Mouse (Mus musculus) lung, embryonic 15.5 days (tissue): ENCODE measurements around the gene Lrrc51. TPM values are rescaled to one million over a fixed set of nuclear protein-coding genes. Genes with fewer than 3 reads are reported as not detected.

Source experiments
- ATAC-seq: fragments of 200-750 bp; cut with Nextera tagmentation; 2 replicates; pipeline ENCODE4 v1.8.0; 2017; ENCODE audit warnings: moderate number of reproducible peaks, borderline replicate concordance; ENCODE audit not compliant: low FRiP score, low TSS enrichment; ENCODE audit errors: extremely low read depth
- H3K27ac ChIP-seq: fragments of 300-500 bp; sonication (generic); 2 replicates; pipeline ENCODE4 v1.5.1; 2015; ENCODE audit warnings: moderate library complexity, mild to moderate bottlenecking, inconsistent platforms
- H3K27me3 ChIP-seq: fragments of 300-500 bp; sonication (generic); 2 replicates; pipeline ENCODE4 v1.6.1; 2015; ENCODE audit warnings: inconsistent platforms
- H3K36me3 ChIP-seq: fragments of 300-500 bp; sonication (generic); 2 replicates; pipeline ENCODE4 v1.6.1; 2015; ENCODE audit warnings: inconsistent platforms
- H3K4me1 ChIP-seq: fragments of 300-500 bp; sonication (generic); 2 replicates; pipeline ENCODE4 v1.6.1; 2015; ENCODE audit warnings: inconsistent platforms
- H3K4me2 ChIP-seq: fragments of 300-500 bp; sonication (generic); 2 replicates; pipeline ENCODE4 v1.6.1; 2015; ENCODE audit warnings: inconsistent platforms, mild to moderate bottlenecking, moderate library complexity
- H3K4me3 ChIP-seq: fragments of 300-500 bp; sonication (generic); 2 replicates; pipeline ENCODE4 v1.5.1; 2015; ENCODE audit warnings: mild to moderate bottlenecking, inconsistent platforms
- H3K9ac ChIP-seq: fragments of 300-500 bp; sonication (generic); 2 replicates; pipeline ENCODE4 v1.6.1; 2015; ENCODE audit warnings: inconsistent platforms
- H3K9me3 ChIP-seq: fragments of 300-500 bp; sonication (generic); 2 replicates; pipeline ENCODE4 v1.6.1; 2016; ENCODE audit warnings: inconsistent platforms
- WGBS: fragments of 180-500 bp; shearing (Covaris S2); methylation state at CpG from one replicate; pipeline ENCODE4 v1.1.7; 2015; 5-methylcytosine and 5-hydroxymethylcytosine counted together
- polyA plus RNA-seq: library from polyadenylated mRNA; unstranded; fragments of >200 nt; fragmentation: Nextera tagmentation; extraction: Ambion mirVana; gene quantifications from 2 replicates; pipeline ENCODE4 v1.2.1, GENCODE M21; 2015

Lrrc51 gene
- 11.8 and 13.5 TPM in 2 replicates for polyA plus RNA-seq

- 0% methylated on average over 40 of the region's 40 CpGs for WGBS
- Histone ChIP-seq H3K4me2 (peak within 1 kb of the TSS; percentile 72), H3K9ac (peak within 1 kb of the TSS; percentile 67), H3K4me1 (peaks cover 18% of the 10 kb centered on the region), H3K27ac (peak within 1 kb of the TSS; percentile 79), H3K36me3 (no peaks in the 10 kb centered on the region), H3K27me3 (no peaks in the 10 kb centered on the region), H3K9me3 (no peaks in the 10 kb centered on the region), H3K4me3 (peak within 1 kb of the TSS; percentile 58)
- ATAC-seq: peak; percentile 97
These were observed at the start of gene Lrrc51, which contains the start of gene Numa1 for GRCm38 (mm10) chr7:101933751-101934240. Lrrc51 (minus strand) TSS chr7:101933895. Numa1 (plus strand) TSS chr7:101934111.

DNA sequence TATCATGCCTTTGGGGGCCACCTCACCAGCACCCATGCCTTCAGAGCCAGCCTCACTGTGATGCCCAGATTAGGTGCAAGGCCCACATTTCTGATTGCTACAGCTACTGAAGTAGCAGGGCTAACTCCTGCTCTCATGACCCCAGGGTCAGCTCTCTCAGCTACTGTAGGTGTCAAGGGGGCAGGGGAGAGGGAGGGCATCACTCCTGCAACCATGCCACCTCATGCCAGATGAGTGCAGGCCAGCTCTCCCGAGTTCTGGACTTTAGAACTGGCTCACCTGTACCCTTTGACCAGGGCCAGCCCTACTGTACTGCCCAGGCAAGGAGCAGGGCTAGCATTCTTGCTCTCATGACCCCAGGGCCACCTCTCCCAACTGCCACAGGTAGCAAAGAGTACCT is 49.0 kb upstream of the Lrrc51 start:
- ATAC-seq: no peak
- H3K27me3 ChIP-seq: no peaks in the 10 kb centered on the region
- WGBS: 53% methylated on average over 1 of the region's 1 CpGs
- no peak overlapping the region for H3K4me3 ChIP-seq
- H3K9me3 ChIP-seq: no peaks in the 10 kb centered on the region
- no peak overlapping the region for H3K27ac ChIP-seq
- no peak overlapping the region for H3K4me2 ChIP-seq
- H3K4me1 ChIP-seq: no peaks in the 10 kb centered on the region
- no peak overlapping the region for H3K9ac ChIP-seq
- H3K36me3 ChIP-seq: peaks cover 36% of the 10 kb centered on the region

DNA sequence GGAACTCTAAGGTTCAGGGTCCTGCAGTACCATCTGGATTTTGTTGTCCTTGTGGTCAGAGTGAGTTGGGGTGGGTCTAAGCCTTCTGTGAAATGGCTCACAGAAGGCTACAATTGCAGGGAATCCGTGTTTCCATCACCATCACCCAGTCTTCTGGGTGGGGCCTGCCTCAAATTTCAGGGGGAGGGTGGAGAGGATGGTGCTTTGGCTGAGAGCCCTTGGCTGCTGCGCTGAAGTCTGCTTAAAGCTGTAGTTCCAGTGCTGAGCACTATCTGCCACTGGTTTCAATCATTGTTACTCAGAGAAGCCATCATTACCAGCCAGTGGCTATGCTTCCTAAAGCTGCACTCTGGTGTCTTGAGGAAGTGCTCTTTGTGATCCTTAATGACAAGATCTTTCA is 40.8 kb upstream of the Lrrc51 start:
- H3K4me1 ChIP-seq: peaks cover 29% of the 10 kb centered on the region
- ATAC-seq: no peak
- WGBS: 20% methylated on average over 2 of the region's 2 CpGs
- H3K36me3 ChIP-seq: peaks cover 11% of the 10 kb centered on the region
- H3K27ac ChIP-seq: 0 out of 2 replicates have a peak overlapping the region, but pooled peaks have one; percentile 19
- no peaks in the 10 kb centered on the region for H3K27me3 ChIP-seq
- H3K9ac ChIP-seq: no peak overlapping the region
- no peak overlapping the region for H3K4me2 ChIP-seq
- H3K9me3 ChIP-seq: no peaks in the 10 kb centered on the region
- H3K4me3 ChIP-seq: no peak overlapping the region

DNA sequence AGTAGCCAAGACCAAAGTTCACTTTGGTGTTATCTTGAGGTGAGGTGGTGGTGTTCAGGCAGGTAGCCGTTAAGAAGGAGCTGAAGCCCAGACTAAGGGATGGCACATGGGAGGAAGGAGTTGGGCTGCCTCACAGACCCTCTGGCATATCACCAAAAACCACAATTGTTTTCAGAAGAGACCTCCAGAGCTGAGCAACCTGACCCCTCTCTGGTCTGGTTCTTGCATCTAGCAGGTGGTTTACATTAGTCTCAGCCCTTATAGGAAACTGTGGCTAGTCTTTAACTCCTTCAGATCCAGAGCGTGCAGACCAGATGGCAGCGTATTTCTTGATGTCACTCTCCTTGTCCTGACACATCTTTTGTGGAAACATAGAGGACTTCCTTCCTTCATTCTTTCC is 40.0 kb upstream of the Lrrc51 start:
- peaks cover 11% of the 10 kb centered on the region for H3K36me3 ChIP-seq
- 50% methylated on average over 3 of the region's 3 CpGs for WGBS
- ATAC-seq: no peak
- no peak overlapping the region for H3K4me2 ChIP-seq
- no peak overlapping the region for H3K9ac ChIP-seq
- H3K4me3 ChIP-seq: no peak overlapping the region
- H3K27ac ChIP-seq: 0 out of 2 replicates have a peak overlapping the region, but pooled peaks have one; percentile 19
- H3K9me3 ChIP-seq: no peaks in the 10 kb centered on the region
- H3K4me1 ChIP-seq: peaks cover 34% of the 10 kb centered on the region
- no peaks in the 10 kb centered on the region for H3K27me3 ChIP-seq

- H3K36me3 ChIP-seq: peaks cover 5% of the 10 kb centered on the region
- H3K27me3 ChIP-seq: no peaks in the 10 kb centered on the region
- H3K27ac ChIP-seq: peak overlapping the region; percentile 100
- ATAC-seq: no peak
- 17% methylated on average over 2 of the region's 2 CpGs for WGBS
- peak overlapping the region; percentile 82 for H3K4me2 ChIP-seq
- peak overlapping the region; percentile 87 for H3K9ac ChIP-seq
- peaks cover 45% of the 10 kb centered on the region for H3K4me1 ChIP-seq
- H3K4me3 ChIP-seq: peak overlapping the region; percentile 75
- no peaks in the 10 kb centered on the region for H3K9me3 ChIP-seq
These were observed 38.0 kb upstream of the Lrrc51 start for GRCm38 (mm10) chr7:101971721-101972120.

- H3K9me3 ChIP-seq: no peaks in the 10 kb centered on the region
- ATAC-seq: peak; percentile 74
- peak overlapping the region; percentile 75 for H3K4me3 ChIP-seq
- WGBS: 3% methylated on average over 19 of the region's 19 CpGs
- peak overlapping the region; percentile 87 for H3K9ac ChIP-seq
- no peaks in the 10 kb centered on the region; the same call in 1 of the 2 replicates for H3K36me3 ChIP-seq
- H3K4me1 ChIP-seq: peaks cover 51% of the 10 kb centered on the region
- no peaks in the 10 kb centered on the region for H3K27me3 ChIP-seq
- peak overlapping the region; percentile 100 for H3K27ac ChIP-seq
- H3K4me2 ChIP-seq: peak overlapping the region; percentile 82
These were observed 37.2 kb upstream of the Lrrc51 start for GRCm38 (mm10) chr7:101970821-101971461.

- Histone ChIP-seq H3K4me2 (peak overlapping the region; percentile 82), H3K36me3 (no peaks in the 10 kb centered on the region), H3K9ac (peak overlapping the region; percentile 87), H3K9me3 (no peaks in the 10 kb centered on the region), H3K27ac (peak overlapping the region; percentile 100), H3K27me3 (no peaks in the 10 kb centered on the region), H3K4me1 (peaks cover 55% of the 10 kb centered on the region), H3K4me3 (peak overlapping the region; percentile 75)
- ATAC-seq: peak; percentile 68
- WGBS: 0% methylated on average over 12 of the region's 17 CpGs
These were observed 36.7 kb upstream of the Lrrc51 start for GRCm38 (mm10) chr7:101970429-101970775.

GRCm38 (mm10) chr7:101969694-101970428 is 36.2 kb upstream of the Lrrc51 start:
- Histone ChIP-seq H3K27me3 (no peaks in the 10 kb centered on the region), H3K4me3 (peak overlapping the region; percentile 75), H3K27ac (peak overlapping the region; percentile 100), H3K4me1 (peaks cover 58% of the 10 kb centered on the region), H3K9me3 (no peaks in the 10 kb centered on the region), H3K36me3 (no peaks in the 10 kb centered on the region), H3K9ac (peak overlapping the region; percentile 87), H3K4me2 (peak overlapping the region; percentile 82)
- under 1% methylated on average over 49 of the region's 53 CpGs for WGBS
- ATAC-seq: peak; percentile 89

GRCm38 (mm10) chr7:101968751-101969150 is 35.1 kb upstream of the Lrrc51 start:
- Histone ChIP-seq H3K27ac (peak overlapping the region; percentile 100), H3K4me2 (peak overlapping the region; percentile 82), H3K4me1 (peaks cover 47% of the 10 kb centered on the region), H3K4me3 (no peak overlapping the region), H3K36me3 (no peaks in the 10 kb centered on the region), H3K27me3 (no peaks in the 10 kb centered on the region), H3K9ac (peak overlapping the region; percentile 87; the same call in 1 of the 2 replicates), H3K9me3 (no peaks in the 10 kb centered on the region)
- WGBS: 59% methylated on average over 2 of the region's 2 CpGs
- ATAC-seq: no peak

DNA sequence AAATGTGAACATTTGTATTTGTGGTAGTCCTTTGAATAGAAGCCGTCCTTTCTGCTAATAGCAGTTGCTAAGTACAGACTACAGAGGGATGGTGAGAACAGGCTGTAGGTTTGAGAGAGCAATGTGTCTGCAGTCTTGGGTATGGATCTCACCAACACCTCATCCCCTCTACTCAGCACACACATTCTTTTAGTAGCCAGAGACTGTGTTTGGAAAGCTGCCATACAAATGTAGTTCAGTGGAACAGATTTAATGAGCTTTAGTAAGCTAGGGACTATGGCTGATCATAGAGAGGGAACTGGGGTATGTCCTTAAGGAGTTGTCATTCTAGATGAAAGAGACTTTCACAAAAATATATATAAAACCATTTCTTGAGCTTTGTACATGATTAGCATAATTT is 33.6 kb upstream of the Lrrc51 start:
- WGBS: 45% methylated on average over 1 of the region's 1 CpGs
- no peaks in the 10 kb centered on the region for H3K36me3 ChIP-seq
- H3K9ac ChIP-seq: no peak overlapping the region
- 0 out of 2 replicates have a peak overlapping the region, but pooled peaks have one; percentile 45 for H3K27ac ChIP-seq
- no peaks in the 10 kb centered on the region for H3K9me3 ChIP-seq
- peaks cover 39% of the 10 kb centered on the region for H3K4me1 ChIP-seq
- H3K4me2 ChIP-seq: no peak overlapping the region
- H3K4me3 ChIP-seq: no peak overlapping the region
- H3K27me3 ChIP-seq: no peaks in the 10 kb centered on the region
- no peak for ATAC-seq

- ATAC-seq: no peak
- WGBS: 35% methylated on average over 2 of the region's 2 CpGs
These were observed 31.9 kb upstream of the Lrrc51 start for GRCm38 (mm10) chr7:101965606-101966005.

GRCm38 (mm10) chr7:101964551-101964950 is 30.9 kb upstream of the Lrrc51 start:
- WGBS: 85% methylated on average over 4 of the region's 4 CpGs
- Histone ChIP-seq H3K36me3 (no peaks in the 10 kb centered on the region), H3K27me3 (no peaks in the 10 kb centered on the region), H3K9ac (no peak overlapping the region), H3K4me3 (no peak overlapping the region), H3K4me2 (no peak overlapping the region), H3K9me3 (no peaks in the 10 kb centered on the region), H3K4me1 (peaks cover 29% of the 10 kb centered on the region), H3K27ac (no peak overlapping the region)
- no peak for ATAC-seq

More at GRCm38 (mm10) chr7:101965606-101966005, 31.9 kb upstream of the Lrrc51 start:
- no peaks in the 10 kb centered on the region for H3K27me3 ChIP-seq
- H3K4me3 ChIP-seq: no peak overlapping the region
- no peak overlapping the region for H3K9ac ChIP-seq
- no peak overlapping the region for H3K27ac ChIP-seq
- H3K36me3 ChIP-seq: no peaks in the 10 kb centered on the region
- H3K9me3 ChIP-seq: no peaks in the 10 kb centered on the region
- no peak overlapping the region for H3K4me2 ChIP-seq
- H3K4me1 ChIP-seq: peaks cover 29% of the 10 kb centered on the region
